Mouse (Mus musculus) testis, adult 2 months (tissue): Measurements from ENCODE around the gene Pccb.

Source experiments
- CTCF ChIP-seq: fragments of 200-500 bp; IDR thresholded peaks from 2 replicates; pipeline ENCODE4 v1.5.1; 2012; ENCODE audit warnings: low read depth, mild to moderate bottlenecking, inconsistent platforms, low read length, moderate library complexity; ENCODE audit not compliant: control insufficient read depth, insufficient read depth, insufficient replicate concordance
- POLR2A ChIP-seq: fragments of 200-500 bp; IDR thresholded peaks from 2 replicates; pipeline ENCODE4 v1.6.1; 2012; ENCODE audit warnings: low read depth, mild to moderate bottlenecking, inconsistent platforms, low read length, moderate library complexity; ENCODE audit not compliant: control insufficient read depth

DNA sequence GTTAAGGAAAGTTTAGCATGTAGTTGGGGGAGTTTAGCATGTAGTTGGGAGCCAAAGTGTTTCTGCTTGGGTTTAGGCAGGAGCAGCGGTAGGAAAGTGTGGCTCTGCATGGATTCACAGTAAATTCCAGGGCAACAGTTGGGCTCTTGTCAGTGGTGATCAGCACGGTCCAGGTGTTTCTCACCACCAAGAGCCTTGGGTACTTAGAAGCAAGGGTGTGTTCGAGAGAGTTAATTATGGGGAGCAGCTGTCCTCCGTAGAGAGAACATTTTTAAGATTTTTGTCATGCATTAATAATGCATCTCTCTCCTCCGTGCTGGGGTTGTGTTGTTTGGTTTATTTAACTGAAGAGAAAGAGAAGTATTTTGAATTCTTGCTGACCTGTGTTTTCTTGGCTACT is 3.9 kb upstream of the Pccb start:
- TF ChIP-seq CTCF: no peak
- TF ChIP-seq POLR2A: no peak
